Mouse (Mus musculus) embryonic fibroblast, embryonic 13.5 days (primary cell): ENCODE data around the gene Tbata.

Experiments
- CTCF ChIP-seq: IDR thresholded peaks from 2 replicates; pipeline ENCODE4 v1.5.1; 2011; ENCODE audit warnings: mild to moderate bottlenecking, control low read depth, low read length, moderate library complexity, borderline replicate concordance; ENCODE audit not compliant: insufficient read depth
- POLR2A ChIP-seq: IDR thresholded peaks from 2 replicates; pipeline ENCODE4 v1.6.1; 2011; ENCODE audit warnings: low read depth, mild to moderate bottlenecking, control low read depth, low read length, moderate library complexity

GRCm38 (mm10) chr10:61167333-61168096, 4.2 kb upstream of the Tbata start:
- TF ChIP-seq POLR2A, result no peak
- no peak for TF ChIP-seq CTCF
